Mouse (Mus musculus): ENCODE results near the gene Ugt1a7c.

Ugt1a7c gene

DNA sequence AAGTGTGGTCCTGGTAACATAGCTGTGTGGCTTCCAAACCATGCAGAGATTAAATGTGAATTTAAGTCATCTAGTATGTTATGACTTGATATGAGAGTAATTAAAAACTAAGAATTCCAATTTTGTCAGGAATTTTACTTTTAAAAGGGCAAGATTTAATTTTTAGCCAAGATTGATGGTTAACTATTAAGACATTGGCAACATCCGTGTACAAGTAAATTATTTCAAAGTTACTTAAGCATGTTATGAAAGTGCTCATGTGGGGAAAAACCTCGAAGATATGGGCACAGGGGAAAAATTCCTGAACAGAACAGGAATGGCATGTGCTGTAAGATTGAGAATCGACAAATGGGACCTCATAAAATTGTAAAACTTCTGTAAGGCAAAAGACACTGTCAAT is 102.6 kb downstream of the Ugt1a7c start:
- DNase-seq (ENCODE audit: low spot score) = no peak

DNA sequence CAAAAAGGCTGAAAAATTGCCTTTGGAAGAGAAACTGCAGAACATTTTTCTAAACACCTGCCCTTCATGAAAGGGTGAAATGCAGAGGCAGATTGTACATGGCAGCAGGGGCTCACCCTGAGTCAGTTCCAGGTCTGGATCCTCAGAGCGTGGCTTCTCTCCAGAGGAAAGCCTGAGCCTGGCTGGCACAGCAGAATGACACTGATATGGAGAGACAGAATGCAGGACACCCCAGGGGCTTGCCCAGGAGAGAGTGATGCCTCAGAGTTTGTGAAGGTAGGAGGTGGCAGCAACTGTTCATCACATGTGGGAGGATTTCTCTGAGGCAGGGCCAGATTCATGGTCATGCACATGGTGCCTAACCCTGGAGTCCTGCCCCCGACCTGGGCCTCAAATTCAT is 105.1 kb downstream of the Ugt1a7c start:
- DNase-seq (ENCODE audit: low spot score) = no peak

DNA sequence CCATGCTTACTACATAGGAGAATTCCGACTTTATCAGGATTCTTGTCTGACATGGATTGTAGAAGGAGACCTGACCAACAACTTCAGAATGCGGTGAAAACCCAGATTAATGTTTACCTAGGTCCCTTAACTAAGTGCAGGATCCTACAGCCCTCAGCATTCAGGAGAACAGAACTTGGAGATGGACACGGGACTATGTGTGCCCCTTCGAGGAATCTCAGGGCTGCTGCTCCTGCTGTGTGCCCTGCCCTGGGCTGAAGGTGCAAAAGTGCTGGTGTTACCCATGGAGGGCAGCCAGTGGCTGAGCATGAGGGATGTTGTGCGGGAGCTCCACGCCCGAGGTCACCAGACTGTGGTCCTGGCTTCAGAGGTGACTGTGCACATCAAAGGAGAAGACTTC is 105.6 kb downstream of the Ugt1a7c start, which contains the start of gene Ugt1a2:
Gene Ugt1a2, plus strand, starts transcription at position 146 of the 400 bp plus-strand sequence.
- no peak for DNase-seq (ENCODE audit: low spot score)

GRCm38 (mm10) chr1:88205294-88205922 is 110.5 kb downstream of the Ugt1a7c start, which contains the start of gene Dnajb3:
Dnajb3 (minus strand) TSS chr1:88205782.
- DNase-seq (ENCODE audit: low spot score) = peak; percentile 77

GRCm38 (mm10) chr1:88206843-88207479 is 112.1 kb downstream of the Ugt1a7c start:
- no peak for DNase-seq (ENCODE audit: low spot score)

GRCm38 (mm10) chr1:88211812-88212211 is 117.0 kb downstream of the Ugt1a7c start, which contains the start of gene Ugt1a1:
Ugt1a1 (plus strand) TSS chr1:88211959.
- peak; percentile 2 for DNase-seq (ENCODE audit: low spot score)

DNA sequence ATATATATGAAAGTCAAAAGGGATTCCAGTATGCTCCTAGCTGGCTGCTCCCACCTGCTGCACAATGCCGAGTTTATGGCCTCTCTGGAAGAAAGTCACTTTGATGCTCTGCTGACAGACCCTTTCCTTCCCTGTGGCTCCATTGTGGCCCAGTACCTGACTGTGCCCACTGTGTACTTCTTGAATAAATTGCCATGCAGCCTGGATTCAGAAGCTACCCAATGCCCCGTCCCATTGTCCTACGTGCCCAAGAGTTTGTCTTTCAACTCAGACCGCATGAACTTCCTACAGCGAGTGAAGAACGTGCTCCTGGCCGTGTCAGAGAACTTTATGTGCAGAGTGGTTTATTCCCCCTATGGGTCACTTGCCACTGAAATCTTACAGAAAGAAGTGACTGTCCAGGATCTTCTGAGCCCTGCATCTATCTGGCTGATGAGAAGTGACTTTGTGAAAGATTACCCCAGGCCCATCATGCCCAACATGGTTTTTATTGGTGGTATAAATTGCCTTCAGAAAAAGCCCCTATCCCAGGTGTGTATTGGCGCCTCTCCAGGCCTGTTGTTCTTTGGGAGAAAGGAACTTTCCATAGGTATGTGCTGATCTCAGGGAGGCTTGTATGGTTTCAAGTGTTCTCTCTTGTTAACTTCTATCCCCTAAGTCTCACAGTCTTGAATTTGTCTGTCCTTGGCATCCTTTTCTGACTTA is 117.6 kb downstream of the Ugt1a7c start:
- DNase-seq (ENCODE audit: low spot score) = peak; percentile 10

GRCm38 (mm10) chr1:88213061-88213460 is 118.2 kb downstream of the Ugt1a7c start:
- peak; percentile 0 for DNase-seq (ENCODE audit: low spot score)

DNA sequence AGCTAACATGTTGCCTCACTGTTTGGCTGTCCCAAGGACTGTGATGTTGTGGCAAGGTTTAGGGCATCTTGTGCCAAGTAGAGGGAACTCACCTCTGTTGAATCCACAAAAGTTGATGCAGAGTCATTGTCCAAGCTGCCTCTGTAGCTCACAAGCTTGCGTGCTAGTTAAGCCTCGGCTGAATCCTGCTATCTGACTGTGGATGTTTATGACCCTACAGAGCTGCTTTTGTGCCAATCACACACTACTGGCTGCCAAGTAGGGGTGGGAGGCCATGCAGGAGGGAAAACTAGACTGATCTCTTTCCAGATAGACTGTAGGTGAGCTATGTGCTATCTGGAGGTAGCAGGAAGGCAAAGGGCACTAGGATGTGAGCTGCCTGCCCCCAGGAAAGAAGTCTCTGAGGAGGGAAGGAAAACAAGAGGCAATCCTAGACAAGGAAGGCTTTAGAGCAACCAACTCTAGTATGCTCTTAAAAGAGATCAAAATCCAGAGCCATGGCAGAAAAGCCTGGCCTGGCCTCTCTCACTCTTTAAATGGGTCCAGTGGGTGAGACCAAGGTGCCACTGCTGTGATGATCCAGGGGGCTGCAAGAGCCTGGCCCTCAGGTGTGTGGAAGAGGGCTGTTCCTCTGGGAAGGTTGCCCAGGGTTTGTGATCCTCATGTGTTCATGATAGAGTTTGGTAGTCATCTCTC is 119.1 kb downstream of the Ugt1a7c start:
- peak; percentile 5 for DNase-seq (ENCODE audit: low spot score)

- no peak for DNase-seq (ENCODE audit: low spot score)
Measured at GRCm38 (mm10) chr1:88214462-88214952, 119.6 kb downstream of the Ugt1a7c start.

DNA sequence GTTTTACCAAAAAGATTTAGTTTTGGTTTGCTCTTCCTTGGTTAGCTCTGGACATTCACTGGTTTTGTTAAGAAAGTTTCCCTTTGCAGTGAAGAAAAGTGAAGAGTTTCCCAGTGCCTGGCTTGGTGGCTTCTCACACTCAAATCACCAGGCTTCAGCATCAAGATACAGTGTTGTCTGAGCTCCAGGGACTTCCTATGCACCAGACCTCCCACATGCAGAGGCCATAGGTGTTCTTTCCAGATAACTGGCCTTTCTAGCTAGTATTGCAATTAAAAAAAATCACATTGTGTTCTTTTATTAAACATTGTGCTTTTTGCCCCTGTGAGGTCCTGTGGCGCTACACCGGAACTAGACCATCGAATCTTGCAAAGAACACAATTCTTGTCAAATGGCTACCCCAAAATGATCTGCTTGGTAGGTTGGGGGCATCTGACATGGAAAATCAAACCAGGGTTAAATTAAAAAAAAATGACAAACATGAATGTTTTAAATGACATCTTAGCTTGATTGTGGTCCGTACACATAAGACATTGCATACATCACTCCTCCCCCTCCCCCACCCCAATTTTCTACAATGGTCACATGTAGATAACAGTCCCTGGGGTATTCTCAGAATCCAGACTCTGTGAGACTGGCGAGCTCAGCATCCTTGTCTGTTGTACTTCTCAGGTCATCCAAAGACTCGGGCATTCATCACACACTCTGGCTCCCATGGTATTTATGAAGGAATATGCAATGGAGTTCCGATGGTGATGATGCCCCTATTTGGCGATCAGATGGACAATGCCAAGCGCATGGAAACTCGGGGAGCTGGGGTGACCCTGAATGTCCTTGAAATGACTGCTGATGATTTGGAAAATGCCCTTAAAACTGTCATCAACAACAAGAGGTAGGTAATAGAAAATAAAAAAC is 120.9 kb downstream of the Ugt1a7c start:
- peak; percentile 0 for DNase-seq (ENCODE audit: low spot score)

- DNase-seq (ENCODE audit: low spot score) = no peak
Measured at GRCm38 (mm10) chr1:88216551-88216950, 121.7 kb downstream of the Ugt1a7c start.

- DNase-seq (ENCODE audit: low spot score) = no peak
Measured at GRCm38 (mm10) chr1:88217144-88217543, 122.3 kb downstream of the Ugt1a7c start.

DNA sequence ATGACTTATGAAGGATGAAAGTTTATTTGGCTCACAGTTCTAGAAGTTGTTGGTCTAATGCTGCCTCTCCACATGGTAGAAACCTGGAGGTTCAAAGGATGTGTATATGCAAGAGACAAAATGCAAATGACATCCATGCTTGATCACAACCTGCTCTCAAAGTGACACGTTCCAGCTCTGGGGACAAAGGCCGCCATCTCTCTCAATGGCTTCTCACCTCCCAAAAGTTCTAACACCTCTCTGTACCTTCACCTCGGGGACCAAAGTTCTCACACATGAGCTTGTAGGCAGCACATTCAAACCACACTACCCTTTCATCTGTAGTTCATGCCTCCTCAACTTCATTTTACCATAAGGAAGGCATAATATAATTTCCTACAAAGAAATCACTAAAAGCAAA is 122.7 kb downstream of the Ugt1a7c start:
- DNase-seq (ENCODE audit: low spot score) = peak; percentile 0

DNA sequence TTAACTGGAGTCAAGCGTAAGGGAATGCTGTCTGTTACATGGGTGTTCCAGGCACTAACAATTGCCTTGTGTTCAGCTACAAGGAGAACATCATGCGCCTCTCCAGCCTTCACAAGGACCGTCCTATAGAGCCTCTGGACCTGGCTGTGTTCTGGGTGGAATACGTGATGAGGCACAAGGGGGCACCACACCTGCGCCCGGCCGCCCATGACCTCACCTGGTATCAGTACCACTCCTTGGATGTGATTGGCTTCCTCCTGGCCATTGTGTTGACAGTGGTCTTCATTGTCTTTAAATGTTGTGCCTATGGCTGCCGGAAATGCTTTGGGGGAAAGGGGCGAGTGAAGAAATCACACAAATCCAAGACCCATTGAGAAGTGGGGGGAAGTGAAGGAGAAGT is 123.2 kb downstream of the Ugt1a7c start:
- peak; percentile 1 for DNase-seq (ENCODE audit: low spot score)

DNA sequence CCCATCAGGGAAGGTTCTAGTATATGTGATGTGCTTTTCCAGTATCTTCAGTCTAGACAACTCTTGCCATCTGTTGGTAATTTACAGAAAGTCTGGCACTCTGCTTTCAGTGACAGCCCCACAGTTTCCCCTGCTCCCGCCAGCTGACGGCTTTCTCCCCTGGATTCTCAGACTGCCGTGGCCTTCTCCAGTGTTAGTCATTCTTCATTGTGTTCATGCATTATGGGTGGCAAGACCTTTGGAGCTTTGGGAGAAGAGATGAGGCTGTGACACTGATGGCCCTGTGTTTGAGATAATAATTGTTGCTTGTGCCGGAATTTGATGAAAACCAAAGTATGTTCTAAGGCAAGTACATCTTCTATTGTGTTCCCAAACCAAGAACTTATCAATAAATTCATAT is 123.7 kb downstream of the Ugt1a7c start:
- no peak for DNase-seq (ENCODE audit: low spot score)

DNA sequence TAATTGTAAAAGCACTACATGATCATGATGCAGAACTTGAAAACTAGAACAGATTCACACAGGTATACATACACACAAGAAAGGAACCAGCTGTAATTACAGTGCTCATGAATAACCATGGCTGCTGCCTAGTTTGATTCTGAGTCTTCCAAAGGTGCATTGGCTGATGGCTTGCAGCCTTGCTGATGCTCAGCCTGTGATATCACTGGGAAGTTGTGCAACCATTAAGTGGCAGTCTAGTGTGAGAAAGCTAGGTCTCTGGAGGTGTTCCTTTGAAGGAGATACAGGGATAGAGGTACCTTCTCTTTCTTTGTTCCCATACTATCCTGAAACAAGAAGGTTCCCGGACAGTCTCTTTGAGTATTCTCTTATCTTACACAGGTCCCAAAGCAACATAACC is 124.2 kb downstream of the Ugt1a7c start:
- peak; percentile 1 for DNase-seq (ENCODE audit: low spot score)

DNA sequence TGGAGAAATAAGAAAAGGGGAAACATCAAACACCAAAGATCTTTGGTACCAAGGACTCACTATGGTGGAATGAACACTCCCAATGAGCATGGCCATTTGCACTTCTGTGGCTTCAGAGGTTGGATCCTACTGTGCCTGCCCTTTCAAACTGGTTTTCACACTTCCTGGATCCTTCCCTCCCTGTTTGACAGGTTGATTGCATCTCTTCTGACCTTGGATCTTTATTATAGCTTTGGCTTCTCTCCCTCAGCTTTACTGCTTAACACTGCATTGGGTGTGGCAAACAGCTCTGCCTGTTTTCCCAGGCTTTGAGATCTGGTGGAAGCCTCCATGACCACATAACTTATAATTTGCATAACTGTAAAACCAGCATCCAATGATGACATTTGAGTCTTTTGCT is 125.5 kb downstream of the Ugt1a7c start:
- peak; percentile 3 for DNase-seq (ENCODE audit: low spot score)

GRCm38 (mm10) chr1:88222216-88222615 is 127.4 kb downstream of the Ugt1a7c start:
- peak; percentile 0 for DNase-seq (ENCODE audit: low spot score)

DNA sequence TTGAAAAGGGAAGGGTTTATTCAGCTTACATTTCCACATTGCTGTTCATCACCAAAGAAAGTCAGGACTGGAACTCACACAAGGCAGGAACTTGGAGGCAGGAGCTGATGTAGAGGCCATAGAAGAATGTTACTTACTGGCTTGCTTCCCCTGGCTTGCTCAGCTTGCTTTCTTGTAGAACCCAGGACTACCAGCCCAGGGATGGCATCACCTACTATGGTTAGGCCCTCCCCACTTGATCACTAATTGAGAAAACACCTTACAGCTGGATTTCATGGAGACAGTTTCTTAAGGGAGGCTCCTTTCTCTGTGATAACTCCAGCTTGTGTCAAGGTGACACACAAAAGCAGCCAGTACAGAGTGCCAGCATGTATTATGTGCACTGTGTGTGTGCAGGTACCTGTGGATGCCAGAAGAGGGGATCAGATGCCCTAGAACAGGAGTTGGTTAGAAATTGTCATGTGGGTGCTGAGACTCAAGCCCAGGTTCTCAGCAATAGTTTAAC is 128.2 kb downstream of the Ugt1a7c start:
- DNase-seq (ENCODE audit: low spot score) = peak; percentile 6

GRCm38 (mm10) chr1:88223591-88223990 is 128.7 kb downstream of the Ugt1a7c start:
- peak; percentile 18 for DNase-seq (ENCODE audit: low spot score)
